Mouse (Mus musculus) retina, embryonic 14.5 days (tissue): ENCODE data around the gene Lmntd1.

ENCODE experiments used
- DNase-seq: peaks from one replicate; pipeline ENCODE4 v3.0.0-alpha.2; 2015; ENCODE audit warnings: low spot score

Lmntd1 gene

DNA sequence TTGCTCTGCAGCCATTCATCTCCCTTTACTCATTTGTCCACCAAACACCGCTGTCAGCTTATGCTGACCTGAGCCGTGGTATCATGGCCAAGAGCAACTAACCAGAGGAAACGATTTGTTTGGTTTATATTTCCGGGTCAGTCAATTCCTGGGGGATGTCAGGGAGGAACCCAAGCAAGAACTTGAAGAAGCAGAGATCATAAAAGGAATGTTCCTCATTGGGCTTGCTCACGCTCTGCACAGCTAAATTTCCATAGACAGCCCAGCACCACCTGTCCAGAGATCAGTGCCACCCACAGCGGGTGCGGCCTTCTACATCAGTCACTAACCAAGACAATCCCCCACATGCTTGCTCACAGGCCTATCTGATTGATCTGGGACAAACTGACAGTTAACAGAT is at the start of gene Lmntd1:
Lmntd1 (minus strand) TSS at position 101 of the 400 bp plus-strand sequence.
- no peak for DNase-seq

DNA sequence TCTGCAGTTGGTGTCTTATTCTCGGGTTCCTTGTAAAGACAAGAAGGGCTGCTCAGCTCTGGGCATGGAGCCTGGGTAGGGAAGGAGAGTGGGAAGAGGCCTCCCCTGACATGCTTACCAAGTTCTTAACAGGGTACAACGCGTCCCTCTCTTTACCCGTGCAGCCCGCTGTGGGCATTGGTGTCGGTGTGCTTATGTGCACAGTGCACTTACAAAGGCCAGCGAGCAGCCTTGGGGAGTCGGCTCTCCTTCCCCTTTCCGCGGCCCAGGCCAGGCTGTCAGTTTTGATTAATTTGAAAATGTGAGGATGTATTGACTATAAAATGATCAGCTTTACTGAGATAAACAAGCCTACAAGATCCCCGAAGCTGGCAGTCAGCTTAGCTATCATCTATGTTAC is 46.8 kb upstream of the Lmntd1 start:
- no peak for DNase-seq

DNA sequence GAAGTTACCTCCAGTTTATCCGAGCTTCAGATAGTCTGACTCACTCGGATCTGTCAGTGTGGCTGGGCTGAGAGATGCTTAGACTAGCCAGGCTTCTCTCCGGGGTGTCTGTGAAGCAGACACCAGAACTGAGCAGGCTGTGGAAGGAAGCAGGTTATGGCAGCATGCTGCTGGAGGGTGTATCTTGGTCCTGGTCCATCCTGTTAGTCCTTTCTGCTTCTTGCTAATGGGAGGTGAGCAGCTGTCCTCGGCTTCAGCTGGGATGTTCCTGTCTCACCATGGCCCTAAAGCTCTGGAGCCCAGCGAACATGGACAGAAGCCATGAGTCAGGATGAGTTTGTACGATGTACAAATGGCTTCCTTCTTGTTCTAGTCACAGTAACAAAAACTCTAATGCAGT is 45.0 kb upstream of the Lmntd1 start:
- DNase-seq = no peak

GRCm38 (mm10) chr6:145656740-145657591 is 42.8 kb upstream of the Lmntd1 start:
- no peak for DNase-seq

GRCm38 (mm10) chr6:145655678-145656077 is 41.6 kb upstream of the Lmntd1 start:
- DNase-seq = no peak

GRCm38 (mm10) chr6:145654062-145654836 is 40.1 kb upstream of the Lmntd1 start:
- DNase-seq = no peak

GRCm38 (mm10) chr6:145653626-145654025 is 39.5 kb upstream of the Lmntd1 start:
- DNase-seq = no peak

GRCm38 (mm10) chr6:145652986-145653385 is 38.9 kb upstream of the Lmntd1 start:
- no peak for DNase-seq

DNA sequence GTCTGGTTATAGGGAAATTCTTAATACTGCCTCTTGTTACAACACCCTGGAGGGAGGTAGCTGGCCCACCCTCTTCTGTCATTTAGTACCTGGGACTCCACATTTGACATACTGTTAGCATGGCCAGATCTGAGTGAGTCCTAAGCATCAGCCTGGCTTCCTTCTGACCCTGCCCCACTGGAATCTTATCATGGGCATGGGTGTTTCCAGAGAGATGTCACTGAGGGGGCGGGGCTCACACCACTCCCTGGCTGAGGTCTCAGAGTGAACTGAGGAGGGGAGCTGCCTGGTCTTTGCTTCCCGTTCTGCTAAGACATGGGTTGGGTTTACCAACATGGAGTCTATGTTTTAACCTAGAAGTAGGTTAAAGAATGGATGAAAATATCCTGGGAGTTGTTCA is 37.9 kb upstream of the Lmntd1 start:
- no peak for DNase-seq

DNA sequence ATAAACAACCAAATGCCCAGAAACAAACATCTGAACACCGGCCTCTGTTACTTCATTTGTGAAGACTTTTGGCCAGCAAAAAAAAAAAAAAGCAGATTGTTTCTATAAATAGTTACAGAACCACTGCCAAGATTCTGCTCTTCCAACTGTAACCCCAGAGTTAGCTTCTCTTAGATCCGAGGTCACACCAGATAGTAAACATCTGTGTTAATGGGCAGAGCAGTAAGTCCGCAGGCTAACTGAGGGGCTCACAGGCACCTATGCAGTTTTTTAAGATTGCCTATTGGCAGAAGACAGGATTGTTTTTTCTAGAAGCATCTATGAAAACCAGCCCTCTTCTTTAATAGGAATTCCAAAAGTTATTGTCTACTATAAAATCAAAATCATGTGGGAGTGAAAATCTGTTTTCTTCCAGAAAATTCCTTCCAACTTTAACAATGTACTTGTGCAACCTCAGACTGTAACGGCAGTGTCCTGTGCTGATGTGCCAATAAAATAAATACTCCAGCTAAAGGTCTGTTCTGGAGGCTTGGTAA is 26.9 kb upstream of the Lmntd1 start:
- no peak for DNase-seq

GRCm38 (mm10) chr6:145638248-145638647 is 24.1 kb upstream of the Lmntd1 start:
- no peak for DNase-seq

- DNase-seq = no peak
Measured at GRCm38 (mm10) chr6:145636682-145637081, 22.6 kb upstream of the Lmntd1 start.

DNA sequence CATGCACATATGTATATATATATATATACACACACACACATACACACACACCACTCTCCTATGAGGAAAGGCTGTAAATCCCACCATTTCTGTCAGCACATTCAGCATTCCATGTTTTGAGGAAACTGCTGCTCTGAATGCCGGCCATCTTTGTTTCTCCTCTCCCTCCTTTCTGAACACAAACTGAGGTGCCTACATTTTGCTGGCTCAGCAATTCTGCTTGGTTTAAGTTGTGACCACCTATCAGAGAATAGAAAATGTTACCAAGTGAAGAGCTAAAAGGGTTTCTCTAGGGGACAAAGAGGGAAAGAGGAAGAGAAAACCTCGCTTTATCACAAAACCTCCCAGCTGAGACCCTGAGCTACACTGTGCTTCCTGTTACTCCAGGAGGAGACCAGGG is 20.3 kb upstream of the Lmntd1 start:
- DNase-seq = no peak

GRCm38 (mm10) chr6:145630269-145630668 is 16.1 kb upstream of the Lmntd1 start:
- no peak for DNase-seq

DNA sequence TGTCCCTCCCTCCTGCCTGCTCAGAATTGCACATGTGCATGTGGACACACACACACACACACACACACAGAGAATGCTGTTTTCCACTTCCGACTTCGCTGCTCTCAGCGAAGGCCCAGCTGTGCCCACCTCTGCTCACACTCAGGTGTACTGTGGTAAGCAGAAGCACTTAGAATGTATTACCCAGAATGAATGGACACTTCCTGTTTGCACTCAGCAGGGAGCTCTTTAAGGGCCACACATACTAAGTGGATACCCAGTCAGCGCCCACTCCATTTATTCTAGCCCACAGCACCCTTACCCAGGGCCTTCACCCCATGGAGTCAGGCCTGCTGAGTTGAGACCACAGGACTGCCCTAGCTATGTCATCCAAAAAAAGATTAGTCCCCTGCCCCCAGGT is 9.0 kb upstream of the Lmntd1 start:
- no peak for DNase-seq

DNA sequence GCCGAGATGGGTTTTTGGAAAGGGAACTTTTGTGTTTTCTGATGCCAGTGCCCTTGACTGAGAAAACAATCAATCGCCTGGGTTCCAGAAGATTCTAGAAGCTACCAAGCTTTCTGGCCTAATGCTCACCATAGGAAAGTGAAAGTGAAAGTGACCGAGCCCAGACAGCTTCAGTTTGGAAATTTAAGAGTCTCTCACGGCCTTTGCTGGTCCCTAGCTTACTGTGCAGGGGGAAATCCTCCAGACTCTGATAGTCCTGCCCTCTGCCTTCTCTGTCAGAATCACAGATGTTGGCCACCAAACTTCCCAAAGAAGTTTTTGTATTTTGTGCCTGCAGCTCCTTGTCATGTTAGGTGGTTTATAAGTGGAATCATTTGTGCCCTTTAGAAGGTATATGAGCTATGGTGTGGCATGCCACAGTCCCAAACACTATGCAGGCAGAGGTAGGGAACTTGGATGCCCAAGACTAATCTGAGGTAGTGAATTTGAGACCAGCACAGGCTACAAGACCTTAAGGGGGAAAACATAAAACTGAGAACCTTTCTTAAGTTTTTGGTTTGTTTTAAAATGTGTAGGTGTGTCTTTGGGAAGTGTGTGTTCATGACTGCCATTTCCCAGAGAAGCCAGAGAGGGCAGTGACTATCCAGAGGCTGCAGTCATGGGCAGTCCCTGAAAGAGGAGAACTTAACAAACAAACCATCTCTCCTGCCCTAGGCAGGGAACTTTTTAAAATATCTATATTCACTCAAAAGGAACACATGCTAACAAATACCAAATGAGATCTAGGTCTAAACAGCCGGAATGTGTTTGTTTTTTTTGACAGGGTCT is 2.5 kb upstream of the Lmntd1 start:
- no peak for DNase-seq

- DNase-seq = no peak
Measured at GRCm38 (mm10) chr6:145615666-145616210, 1.6 kb upstream of the Lmntd1 start, which contains the start of gene Tuba3b. Gene Tuba3b, plus strand, starts transcription at chr6:145615757.

DNA sequence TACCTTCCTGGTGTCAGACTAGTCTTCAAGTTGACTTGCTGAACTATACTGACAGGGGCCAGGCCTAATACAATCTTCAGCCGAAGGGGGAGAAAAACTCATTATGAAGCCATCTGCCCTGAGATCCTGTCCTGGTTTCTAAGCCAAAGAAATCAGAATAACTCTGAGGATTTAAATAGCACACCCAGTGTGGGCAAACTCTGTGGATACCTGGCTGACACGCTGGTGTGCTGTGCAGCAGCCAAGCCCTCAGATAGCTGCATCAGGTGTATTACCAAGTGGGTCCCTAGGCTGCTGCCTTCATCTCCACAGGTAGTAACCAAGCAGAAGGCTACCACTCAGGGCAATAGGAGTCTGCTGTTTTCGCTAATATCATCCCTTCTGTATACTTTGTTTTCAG is 1.5 kb downstream of the Lmntd1 start:
- no peak for DNase-seq

DNA sequence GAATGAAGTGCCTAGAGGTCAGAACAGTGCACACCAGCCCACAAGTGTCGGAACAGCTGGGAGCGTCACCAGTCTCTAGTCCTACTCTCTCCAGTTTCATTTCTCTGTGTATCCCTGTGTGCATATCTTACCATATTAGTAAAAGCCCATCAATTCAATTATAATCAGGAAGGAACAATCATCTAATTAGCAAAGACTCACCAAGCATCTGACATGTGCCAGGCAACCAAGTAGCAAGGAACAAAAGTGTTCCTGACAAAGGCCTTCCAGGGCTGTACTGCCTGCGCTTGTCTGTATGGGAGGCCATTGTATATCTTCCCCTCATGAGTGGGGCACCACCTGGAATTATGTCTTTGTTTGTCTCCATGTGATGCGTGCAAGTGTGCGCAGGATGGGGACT is 3.2 kb downstream of the Lmntd1 start:
- DNase-seq = peak; percentile 52

DNA sequence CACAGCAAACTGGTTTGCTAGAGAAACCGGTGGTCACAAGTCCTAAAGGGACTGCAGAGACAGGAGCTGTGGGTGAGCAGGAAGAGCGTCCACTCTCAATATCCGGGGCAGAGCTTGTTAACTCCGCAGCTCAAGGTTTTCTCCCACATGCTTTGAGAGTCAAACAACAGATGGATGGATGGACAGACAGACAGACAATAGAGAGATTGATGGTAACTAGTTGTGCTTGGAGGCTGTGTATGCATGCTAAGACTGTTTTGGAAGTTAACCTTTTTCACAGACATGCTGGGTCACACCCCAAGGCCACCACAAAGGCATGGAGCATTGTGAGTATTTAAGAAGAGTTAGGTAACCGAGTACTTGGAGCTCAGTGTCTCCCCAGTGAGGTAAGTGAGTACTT is 5.4 kb downstream of the Lmntd1 start:
- no peak for DNase-seq

GRCm38 (mm10) chr6:145607746-145608145 is 6.4 kb downstream of the Lmntd1 start:
- no peak for DNase-seq

DNA sequence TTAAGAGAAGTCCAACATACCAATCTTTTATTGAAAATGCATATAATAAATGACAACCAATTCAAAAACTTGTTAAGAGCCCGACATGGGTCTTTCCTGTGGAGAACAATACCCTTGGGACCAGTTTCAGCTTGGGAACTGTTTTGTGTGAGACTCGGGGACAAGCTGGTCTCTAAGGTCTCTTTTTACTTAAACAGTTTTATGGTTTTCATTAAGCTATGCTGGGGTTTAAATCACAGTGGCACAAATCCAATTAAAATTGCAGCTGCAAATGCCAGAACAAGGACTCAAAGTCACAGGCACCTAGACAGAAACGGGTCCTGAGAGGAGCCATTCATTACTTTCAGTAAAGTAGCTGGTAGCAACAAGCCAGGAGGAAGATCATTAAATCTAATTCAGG is 8.9 kb downstream of the Lmntd1 start:
- DNase-seq = no peak
